Mouse (Mus musculus): ENCODE results near the gene Smo. TPM values are rescaled to one million over a fixed set of nuclear protein-coding genes. Genes with fewer than 3 reads are reported as not detected.

Gene Smo
- polyA plus RNA-seq, 1 experiment from 2014 or later, result 12.3 TPM

- no peak overlapping the region for H3K27ac ChIP-seq
- H3K4me3 ChIP-seq, result no peak overlapping the region
- no peaks in the 10 kb centered on the region for H3K9me3 ChIP-seq
- H3K36me3 ChIP-seq (replicated peaks), result no peaks in the 10 kb centered on the region
- no peaks in the 10 kb centered on the region for H3K27me3 ChIP-seq (replicated peaks)
- 93% methylated on average over 5 of the region's 5 CpGs for WGBS
- H3K4me1 ChIP-seq, result peaks cover 9% of the 10 kb centered on the region
- H3K9ac ChIP-seq, result no peak overlapping the region
- no peak overlapping the region for H3K4me2 ChIP-seq
- ATAC-seq (replicated peaks), result no peak
Observed at GRCm38 (mm10) chr6:29704143-29704542, 31.2 kb upstream of the Smo start.

- Histone ChIP-seq H3K27me3 (replicated peaks) (0 out of 2 replicates have a peak, but pooled peaks cover 5% of the 10 kb centered on the region), H3K4me3 (no peak overlapping the region), H3K36me3 (replicated peaks) (no peaks in the 10 kb centered on the region), H3K4me1 (peaks cover 12% of the 10 kb centered on the region), H3K4me2 (no peak overlapping the region), H3K9ac (no peak overlapping the region), H3K27ac (peak overlapping the region; percentile 8; the same call in 1 of the 2 replicates), H3K9me3 (no peaks in the 10 kb centered on the region)
- 0% methylated on average over 2 of the region's 2 CpGs for WGBS
- peak; percentile 78 for ATAC-seq (replicated peaks)
Observed at GRCm38 (mm10) chr6:29707902-29708301, 27.4 kb upstream of the Smo start.

- Histone ChIP-seq H3K9ac (no peak overlapping the region), H3K4me3 (no peak overlapping the region), H3K27me3 (replicated peaks) (0 out of 2 replicates have a peak, but pooled peaks cover 5% of the 10 kb centered on the region), H3K27ac (no peak overlapping the region), H3K9me3 (no peaks in the 10 kb centered on the region), H3K36me3 (replicated peaks) (no peaks in the 10 kb centered on the region), H3K4me1 (peaks cover 12% of the 10 kb centered on the region), H3K4me2 (no peak overlapping the region)
- WGBS, result 61% methylated on average over 3 of the region's 3 CpGs
- ATAC-seq (replicated peaks), result no peak
Observed at GRCm38 (mm10) chr6:29711318-29711717, 24.0 kb upstream of the Smo start.

- H3K4me3 ChIP-seq, result no peak overlapping the region
- no peak overlapping the region for H3K27ac ChIP-seq
- no peaks in the 10 kb centered on the region for H3K9me3 ChIP-seq
- H3K4me2 ChIP-seq, result no peak overlapping the region
- WGBS, result 50% methylated on average over 3 of the region's 3 CpGs
- H3K4me1 ChIP-seq, result peaks cover 14% of the 10 kb centered on the region
- 0 out of 2 replicates have a peak, but pooled peaks cover 5% of the 10 kb centered on the region for H3K27me3 ChIP-seq (replicated peaks)
- ATAC-seq (replicated peaks), result no peak; the same call in 1 of the 2 replicates
- no peaks in the 10 kb centered on the region for H3K36me3 ChIP-seq (replicated peaks)
- no peak overlapping the region for H3K9ac ChIP-seq
Observed at GRCm38 (mm10) chr6:29712011-29712584, 23.2 kb upstream of the Smo start.

GRCm38 (mm10) chr6:29716624-29717365, 18.5 kb upstream of the Smo start:
- H3K27me3 ChIP-seq (replicated peaks), result 0 out of 2 replicates have a peak, but pooled peaks cover 3% of the 10 kb centered on the region
- peaks cover 26% of the 10 kb centered on the region for H3K4me1 ChIP-seq
- no peak for ATAC-seq (replicated peaks)
- H3K9me3 ChIP-seq, result no peaks in the 10 kb centered on the region
- no peak overlapping the region for H3K9ac ChIP-seq
- H3K27ac ChIP-seq, result no peak overlapping the region
- H3K36me3 ChIP-seq (replicated peaks), result no peaks in the 10 kb centered on the region
- no peak overlapping the region for H3K4me3 ChIP-seq
- 85% methylated on average over 10 of the region's 10 CpGs for WGBS
- no peak overlapping the region for H3K4me2 ChIP-seq

GRCm38 (mm10) chr6:29717541-29717940, 17.8 kb upstream of the Smo start:
- ATAC-seq (replicated peaks), result peak; percentile 18; the same call in 1 of the 2 replicates
- Histone ChIP-seq H3K27ac (peak overlapping the region; percentile 52), H3K36me3 (replicated peaks) (no peaks in the 10 kb centered on the region), H3K4me3 (0 out of 2 replicates have a peak overlapping the region, but pooled peaks have one; percentile 19), H3K9me3 (no peaks in the 10 kb centered on the region), H3K9ac (no peak overlapping the region), H3K4me1 (peaks cover 26% of the 10 kb centered on the region), H3K27me3 (replicated peaks) (0 out of 2 replicates have a peak, but pooled peaks cover 3% of the 10 kb centered on the region), H3K4me2 (peak overlapping the region; percentile 52)
- 57% methylated on average over 10 of the region's 10 CpGs for WGBS

- Histone ChIP-seq H3K4me1 (peaks cover 26% of the 10 kb centered on the region), H3K4me3 (peak overlapping the region; percentile 19), H3K9me3 (no peaks in the 10 kb centered on the region), H3K4me2 (peak overlapping the region; percentile 52), H3K27ac (peak overlapping the region; percentile 52), H3K27me3 (replicated peaks) (0 out of 2 replicates have a peak, but pooled peaks cover 3% of the 10 kb centered on the region), H3K9ac (peak overlapping the region; percentile 6; the same call in 1 of the 2 replicates), H3K36me3 (replicated peaks) (no peaks in the 10 kb centered on the region)
- WGBS, result 13% methylated on average over 14 of the region's 14 CpGs
- peak; percentile 82 for ATAC-seq (replicated peaks)
Observed at GRCm38 (mm10) chr6:29717952-29718521, 17.3 kb upstream of the Smo start.

GRCm38 (mm10) chr6:29718894-29719329, 16.4 kb upstream of the Smo start:
- no peaks in the 10 kb centered on the region for H3K9me3 ChIP-seq
- 0 out of 2 replicates have a peak, but pooled peaks cover 3% of the 10 kb centered on the region for H3K27me3 ChIP-seq (replicated peaks)
- H3K4me2 ChIP-seq, result peak overlapping the region; percentile 52
- no peak; the same call in 1 of the 2 replicates for ATAC-seq (replicated peaks)
- 0 out of 2 replicates have a peak overlapping the region, but pooled peaks have one; percentile 11 for H3K27ac ChIP-seq
- peak overlapping the region; percentile 25; the same call in 1 of the 2 replicates for H3K9ac ChIP-seq
- peak overlapping the region; percentile 29 for H3K4me3 ChIP-seq
- H3K4me1 ChIP-seq, result peaks cover 26% of the 10 kb centered on the region
- H3K36me3 ChIP-seq (replicated peaks), result no peaks in the 10 kb centered on the region
- WGBS, result 2% methylated on average over 15 of the region's 15 CpGs

GRCm38 (mm10) chr6:29721890-29722289, 13.4 kb upstream of the Smo start:
- no peak overlapping the region for H3K4me2 ChIP-seq
- H3K27ac ChIP-seq, result no peak overlapping the region
- no peak for ATAC-seq (replicated peaks)
- no peaks in the 10 kb centered on the region for H3K36me3 ChIP-seq (replicated peaks)
- no peak overlapping the region for H3K9ac ChIP-seq
- WGBS, result 81% methylated on average over 2 of the region's 2 CpGs
- H3K27me3 ChIP-seq (replicated peaks), result 0 out of 2 replicates have a peak, but pooled peaks cover 3% of the 10 kb centered on the region
- H3K9me3 ChIP-seq, result no peaks in the 10 kb centered on the region
- peaks cover 26% of the 10 kb centered on the region for H3K4me1 ChIP-seq
- H3K4me3 ChIP-seq, result no peak overlapping the region

- no peak overlapping the region for H3K9ac ChIP-seq
- no peak overlapping the region for H3K4me3 ChIP-seq
- H3K9me3 ChIP-seq, result no peaks in the 10 kb centered on the region
- H3K27me3 ChIP-seq (replicated peaks), result no peaks in the 10 kb centered on the region
- no peak for ATAC-seq (replicated peaks)
- H3K27ac ChIP-seq, result no peak overlapping the region
- H3K4me2 ChIP-seq, result no peak overlapping the region
- H3K4me1 ChIP-seq, result no peaks in the 10 kb centered on the region
- no peaks in the 10 kb centered on the region for H3K36me3 ChIP-seq (replicated peaks)
- WGBS, result 69% methylated on average over 1 of the region's 1 CpGs
Observed at GRCm38 (mm10) chr6:29726576-29727200, 8.6 kb upstream of the Smo start.

GRCm38 (mm10) chr6:29728035-29728434, 7.3 kb upstream of the Smo start:
- no peaks in the 10 kb centered on the region for H3K4me1 ChIP-seq
- H3K9ac ChIP-seq, result no peak overlapping the region
- H3K4me2 ChIP-seq, result no peak overlapping the region
- H3K36me3 ChIP-seq (replicated peaks), result no peaks in the 10 kb centered on the region
- no peak overlapping the region for H3K27ac ChIP-seq
- no peak overlapping the region for H3K4me3 ChIP-seq
- ATAC-seq (replicated peaks), result no peak
- H3K27me3 ChIP-seq (replicated peaks), result no peaks in the 10 kb centered on the region
- WGBS, result 90% methylated on average over 3 of the region's 3 CpGs
- H3K9me3 ChIP-seq, result no peaks in the 10 kb centered on the region

GRCm38 (mm10) chr6:29729491-29729890, 5.8 kb upstream of the Smo start:
- Histone ChIP-seq H3K27me3 (replicated peaks) (no peaks in the 10 kb centered on the region), H3K4me3 (no peak overlapping the region), H3K9me3 (no peaks in the 10 kb centered on the region), H3K4me1 (no peaks in the 10 kb centered on the region), H3K9ac (no peak overlapping the region), H3K4me2 (no peak overlapping the region), H3K27ac (no peak overlapping the region), H3K36me3 (replicated peaks) (no peaks in the 10 kb centered on the region)
- no peak for ATAC-seq (replicated peaks)
- WGBS, result 78% methylated on average over 1 of the region's 1 CpGs
